Mouse (Mus musculus): ENCODE data around the gene Arsg. TPM values are rescaled to one million over a fixed set of nuclear protein-coding genes. Genes with fewer than 3 reads are reported as not detected.

The Arsg gene
- polyA plus RNA-seq, 1 experiment from 2014 or later: 3.6 TPM

- no peaks in the 10 kb centered on the region for H3K36me3 ChIP-seq (ENCODE audit: control insufficient read depth, insufficient read depth)
- H3K27me3 ChIP-seq (ENCODE audit: control insufficient read depth, insufficient read depth, low read length): no peaks in the 10 kb centered on the region
- H3K27ac ChIP-seq (ENCODE audit: low read length): no peak overlapping the region
- no peak overlapping the region for H3K4me2 ChIP-seq (ENCODE audit: low read depth, low read length)
- WGBS: 65% methylated on average over 7 of the region's 7 CpGs
- ATAC-seq (replicated peaks; ENCODE audit: extremely low read depth, insufficient read depth, low FRiP score): no peak
- H3K9me3 ChIP-seq (replicated peaks; ENCODE audit: control insufficient read depth, low read length): no peaks in the 10 kb centered on the region
- H3K9ac ChIP-seq (ENCODE audit: low read length): no peak overlapping the region
- H3K4me1 ChIP-seq (ENCODE audit: control insufficient read depth, insufficient read depth, low read length): peaks cover 18% of the 10 kb centered on the region
- H3K4me3 ChIP-seq (ENCODE audit: low read length): no peak overlapping the region
Measured at GRCm38 (mm10) chr11:109544432-109544831, 71.3 kb downstream of the Arsg start.

GRCm38 (mm10) chr11:109545265-109545664 is 72.1 kb downstream of the Arsg start:
- no peak for ATAC-seq (replicated peaks; ENCODE audit: extremely low read depth, insufficient read depth, low FRiP score)
- no peaks in the 10 kb centered on the region for H3K27me3 ChIP-seq (ENCODE audit: control insufficient read depth, insufficient read depth, low read length)
- peaks cover 18% of the 10 kb centered on the region for H3K4me1 ChIP-seq (ENCODE audit: control insufficient read depth, insufficient read depth, low read length)
- no peaks in the 10 kb centered on the region for H3K36me3 ChIP-seq (ENCODE audit: control insufficient read depth, insufficient read depth)
- H3K4me2 ChIP-seq (ENCODE audit: low read depth, low read length): peak overlapping the region; percentile 33; the same call in 1 of the 2 replicates
- WGBS: 28% methylated on average over 7 of the region's 7 CpGs
- H3K9ac ChIP-seq (ENCODE audit: low read length): no peak overlapping the region
- no peak overlapping the region for H3K27ac ChIP-seq (ENCODE audit: low read length)
- no peak overlapping the region for H3K4me3 ChIP-seq (ENCODE audit: low read length)
- no peaks in the 10 kb centered on the region for H3K9me3 ChIP-seq (replicated peaks; ENCODE audit: control insufficient read depth, low read length)

DNA sequence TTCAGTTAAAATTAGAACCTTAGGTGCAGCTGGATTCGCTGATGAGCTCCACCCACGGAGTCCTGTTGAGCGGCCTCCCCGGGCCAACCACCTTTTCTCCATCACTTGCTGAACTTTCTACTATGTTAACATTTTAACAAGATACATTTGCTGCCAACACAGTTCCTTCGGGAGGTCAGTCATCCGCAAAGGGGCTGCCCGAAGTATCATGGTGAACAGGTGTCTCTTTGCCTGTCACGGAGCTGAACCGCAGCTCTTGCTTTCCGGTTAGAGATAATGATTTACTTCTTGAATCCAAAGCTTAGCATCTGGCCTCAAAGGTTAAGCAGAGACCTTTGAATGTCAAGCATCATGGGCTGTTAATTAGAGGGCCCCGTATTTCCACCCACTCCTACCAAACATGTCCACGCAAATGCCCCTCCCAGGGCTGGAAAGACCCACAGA is 72.5 kb downstream of the Arsg start:
- ATAC-seq (replicated peaks; ENCODE audit: extremely low read depth, insufficient read depth, low FRiP score): no peak
- no peaks in the 10 kb centered on the region for H3K27me3 ChIP-seq (ENCODE audit: control insufficient read depth, insufficient read depth, low read length)
- no peak overlapping the region for H3K4me3 ChIP-seq (ENCODE audit: low read length)
- WGBS: 43% methylated on average over 12 of the region's 12 CpGs
- H3K36me3 ChIP-seq (ENCODE audit: control insufficient read depth, insufficient read depth): no peaks in the 10 kb centered on the region
- peak overlapping the region; percentile 33; the same call in 1 of the 2 replicates for H3K4me2 ChIP-seq (ENCODE audit: low read depth, low read length)
- no peak overlapping the region for H3K9ac ChIP-seq (ENCODE audit: low read length)
- no peaks in the 10 kb centered on the region for H3K9me3 ChIP-seq (replicated peaks; ENCODE audit: control insufficient read depth, low read length)
- no peak overlapping the region for H3K27ac ChIP-seq (ENCODE audit: low read length)
- H3K4me1 ChIP-seq (ENCODE audit: control insufficient read depth, insufficient read depth, low read length): peaks cover 18% of the 10 kb centered on the region

DNA sequence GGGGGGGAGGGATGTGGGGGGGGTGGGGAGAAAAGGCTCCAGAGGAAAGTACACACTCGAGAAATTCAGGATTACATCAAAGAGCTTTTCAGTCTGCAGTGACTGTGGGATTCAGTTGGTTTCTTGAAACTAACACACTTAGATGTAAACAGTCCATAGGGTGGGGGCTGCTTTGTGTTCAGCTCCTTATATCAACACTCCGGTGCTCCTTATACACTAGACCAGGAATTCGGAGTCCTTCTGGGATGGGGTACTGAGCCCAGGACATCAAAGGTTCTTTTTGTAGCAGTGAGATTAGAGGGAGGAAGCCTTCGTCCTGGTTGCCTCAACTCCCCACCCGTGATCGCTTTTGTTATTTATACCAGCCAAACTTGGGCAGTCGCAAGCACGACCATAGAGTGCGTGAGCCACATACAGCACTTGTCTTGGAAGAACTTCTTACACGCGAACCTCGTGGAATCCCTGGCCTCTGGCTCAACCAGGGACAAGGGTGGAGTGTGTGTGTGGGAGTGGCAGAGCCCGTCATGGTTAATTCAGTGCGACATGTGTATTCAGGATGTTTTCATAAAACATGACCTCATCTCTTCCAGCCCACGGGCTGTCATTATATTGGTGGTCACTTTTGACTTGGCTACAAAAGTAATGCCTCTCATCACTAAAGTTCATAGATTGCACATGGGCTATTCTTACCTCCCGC is 73.3 kb downstream of the Arsg start:
- no peak overlapping the region for H3K4me3 ChIP-seq (ENCODE audit: low read length)
- ATAC-seq (replicated peaks; ENCODE audit: extremely low read depth, insufficient read depth, low FRiP score): no peak
- H3K4me2 ChIP-seq (ENCODE audit: low read depth, low read length): no peak overlapping the region
- H3K4me1 ChIP-seq (ENCODE audit: control insufficient read depth, insufficient read depth, low read length): peaks cover 18% of the 10 kb centered on the region
- no peak overlapping the region for H3K27ac ChIP-seq (ENCODE audit: low read length)
- H3K27me3 ChIP-seq (ENCODE audit: control insufficient read depth, insufficient read depth, low read length): no peaks in the 10 kb centered on the region
- H3K36me3 ChIP-seq (ENCODE audit: control insufficient read depth, insufficient read depth): no peaks in the 10 kb centered on the region
- 52% methylated on average over 16 of the region's 16 CpGs for WGBS
- H3K9me3 ChIP-seq (replicated peaks; ENCODE audit: control insufficient read depth, low read length): no peaks in the 10 kb centered on the region
- H3K9ac ChIP-seq (ENCODE audit: low read length): no peak overlapping the region

DNA sequence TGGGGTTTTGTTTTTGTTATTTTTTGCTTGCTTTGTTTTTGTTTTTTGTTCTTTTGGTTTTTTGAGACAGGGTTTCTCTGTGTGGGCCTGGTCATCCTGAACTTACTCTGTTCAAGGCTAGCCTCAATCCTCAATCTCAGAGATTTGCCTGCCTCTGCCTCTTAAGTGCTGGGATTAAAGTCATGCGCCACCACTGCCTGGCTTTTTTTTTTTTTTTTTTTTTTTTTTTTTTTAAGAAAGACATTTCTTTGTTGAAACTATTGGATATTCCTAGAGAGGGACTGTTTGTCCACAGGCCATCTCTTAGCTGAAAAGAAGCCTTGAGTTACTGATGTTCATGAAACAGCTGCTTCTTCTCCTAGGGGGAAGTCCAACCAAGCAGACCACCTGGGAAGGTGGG is 74.5 kb downstream of the Arsg start:
- ATAC-seq (replicated peaks; ENCODE audit: extremely low read depth, insufficient read depth, low FRiP score): no peak
- H3K36me3 ChIP-seq (ENCODE audit: control insufficient read depth, insufficient read depth): no peaks in the 10 kb centered on the region
- no peaks in the 10 kb centered on the region for H3K9me3 ChIP-seq (replicated peaks; ENCODE audit: control insufficient read depth, low read length)
- H3K4me1 ChIP-seq (ENCODE audit: control insufficient read depth, insufficient read depth, low read length): peaks cover 18% of the 10 kb centered on the region
- WGBS: 94% methylated on average over 1 of the region's 1 CpGs
- no peak overlapping the region for H3K27ac ChIP-seq (ENCODE audit: low read length)
- no peak overlapping the region for H3K9ac ChIP-seq (ENCODE audit: low read length)
- no peak overlapping the region for H3K4me2 ChIP-seq (ENCODE audit: low read depth, low read length)
- H3K4me3 ChIP-seq (ENCODE audit: low read length): no peak overlapping the region
- no peaks in the 10 kb centered on the region for H3K27me3 ChIP-seq (ENCODE audit: control insufficient read depth, insufficient read depth, low read length)

DNA sequence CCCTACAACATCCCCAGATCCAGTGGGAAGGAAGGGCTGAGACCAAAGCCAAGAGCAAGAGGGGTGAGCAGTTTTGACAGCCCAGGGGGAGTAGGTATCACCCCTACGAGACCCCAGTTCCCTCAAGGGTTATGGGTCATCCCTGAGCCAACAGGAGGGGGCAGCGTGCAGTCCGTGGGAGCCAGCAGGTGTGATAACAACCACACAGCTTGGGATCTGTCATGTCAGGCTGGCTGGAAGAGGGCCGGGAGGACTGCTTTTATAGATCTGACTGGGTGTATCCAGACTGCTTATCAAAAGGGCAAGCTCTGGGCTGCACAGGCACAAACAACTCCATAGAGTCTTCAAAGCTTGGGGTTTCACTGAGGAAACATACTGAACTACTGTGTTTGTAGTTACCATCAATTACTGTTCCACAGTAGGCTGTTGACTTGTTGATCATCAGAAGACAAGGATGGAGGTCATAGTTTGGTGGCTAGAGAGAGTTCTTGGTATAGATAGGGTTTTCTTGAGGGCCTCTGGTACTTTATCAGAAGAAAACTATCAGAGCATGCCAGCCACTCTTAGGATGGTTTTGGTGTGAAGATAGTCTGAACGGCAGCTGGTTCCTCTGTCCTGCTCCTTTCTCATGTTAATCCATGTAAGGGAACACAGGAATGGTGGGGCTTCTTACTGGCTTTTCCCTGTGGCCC is 76.6 kb downstream of the Arsg start:
- Histone ChIP-seq H3K27ac (ENCODE audit: low read length) (no peak overlapping the region), H3K9ac (ENCODE audit: low read length) (no peak overlapping the region)

DNA sequence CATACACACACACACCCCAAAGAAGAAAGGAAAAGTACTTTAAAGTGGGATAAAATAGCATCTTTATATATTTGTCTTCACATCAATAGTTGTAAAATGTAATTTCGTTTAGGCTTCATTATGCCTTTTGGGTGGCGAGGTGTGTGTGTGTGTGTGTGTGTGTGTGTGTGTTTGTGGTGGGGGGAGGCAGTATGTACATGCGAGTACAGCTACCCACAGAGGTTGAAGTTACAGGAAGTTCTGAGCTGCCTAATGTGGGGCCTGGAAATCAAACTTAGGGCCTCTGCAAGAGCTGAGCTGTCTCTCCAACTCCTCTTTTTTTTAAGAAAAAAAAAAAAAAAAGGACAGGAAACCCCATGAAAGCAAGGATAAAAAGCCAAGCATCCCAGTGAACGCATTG is 80.7 kb downstream of the Arsg start:
- Histone ChIP-seq H3K27me3 (ENCODE audit: control insufficient read depth, insufficient read depth, low read length) (no peaks in the 10 kb centered on the region), H3K9ac (ENCODE audit: low read length) (no peak overlapping the region), H3K4me3 (ENCODE audit: low read length) (no peak overlapping the region), H3K27ac (ENCODE audit: low read length) (no peak overlapping the region), H3K36me3 (ENCODE audit: control insufficient read depth, insufficient read depth) (no peaks in the 10 kb centered on the region), H3K4me2 (ENCODE audit: low read depth, low read length) (no peak overlapping the region), H3K9me3 (replicated peaks; ENCODE audit: control insufficient read depth, low read length) (no peaks in the 10 kb centered on the region), H3K4me1 (ENCODE audit: control insufficient read depth, insufficient read depth, low read length) (peaks cover 6% of the 10 kb centered on the region; the same call in 1 of the 2 replicates)
- WGBS: 72% methylated on average over 4 of the region's 4 CpGs
- ATAC-seq (replicated peaks; ENCODE audit: extremely low read depth, insufficient read depth, low FRiP score): no peak

More for the DNA sequence above, 76.6 kb downstream of the Arsg start:
- no peak for ATAC-seq (replicated peaks; ENCODE audit: extremely low read depth, insufficient read depth, low FRiP score)
- H3K4me1 ChIP-seq (ENCODE audit: control insufficient read depth, insufficient read depth, low read length): peaks cover 17% of the 10 kb centered on the region
- no peaks in the 10 kb centered on the region for H3K27me3 ChIP-seq (ENCODE audit: control insufficient read depth, insufficient read depth, low read length)
- no peak overlapping the region for H3K4me3 ChIP-seq (ENCODE audit: low read length)
- H3K36me3 ChIP-seq (ENCODE audit: control insufficient read depth, insufficient read depth): no peaks in the 10 kb centered on the region
- no peaks in the 10 kb centered on the region for H3K9me3 ChIP-seq (replicated peaks; ENCODE audit: control insufficient read depth, low read length)
- whole genome bisulfite sequencing: 46% methylated on average over 5 of the region's 5 CpGs
- no peak overlapping the region for H3K4me2 ChIP-seq (ENCODE audit: low read depth, low read length)

DNA sequence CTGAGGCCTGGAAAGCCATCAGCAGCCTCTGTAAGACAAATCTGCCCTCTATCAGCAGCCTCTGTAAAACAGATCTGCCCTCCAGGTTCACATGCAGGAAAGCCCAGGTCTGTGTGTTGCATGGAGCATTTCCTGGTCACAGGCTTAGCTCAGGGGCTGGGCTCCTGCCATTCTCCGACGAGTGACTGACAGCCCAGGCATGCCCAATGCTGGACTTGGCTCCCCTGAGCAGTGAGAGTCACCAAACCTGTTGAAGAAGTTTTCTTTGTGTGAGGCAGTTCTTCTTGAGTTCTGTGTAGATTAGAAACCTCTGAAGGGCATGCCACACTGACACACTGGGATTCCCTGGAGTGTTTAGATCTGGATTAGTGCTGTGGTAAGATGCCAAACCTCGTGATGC is 81.3 kb downstream of the Arsg start:
- H3K27ac ChIP-seq (ENCODE audit: low read length): no peak overlapping the region; the same call in 1 of the 2 replicates
- no peak overlapping the region for H3K4me2 ChIP-seq (ENCODE audit: low read depth, low read length)
- ATAC-seq (replicated peaks; ENCODE audit: extremely low read depth, insufficient read depth, low FRiP score): no peak
- no peaks in the 10 kb centered on the region for H3K27me3 ChIP-seq (ENCODE audit: control insufficient read depth, insufficient read depth, low read length)
- no peak overlapping the region for H3K4me3 ChIP-seq (ENCODE audit: low read length)
- no peaks in the 10 kb centered on the region for H3K9me3 ChIP-seq (replicated peaks; ENCODE audit: control insufficient read depth, low read length)
- WGBS: 28% methylated on average over 3 of the region's 3 CpGs
- no peak overlapping the region for H3K9ac ChIP-seq (ENCODE audit: low read length)
- no peaks in the 10 kb centered on the region for H3K36me3 ChIP-seq (ENCODE audit: control insufficient read depth, insufficient read depth)
- H3K4me1 ChIP-seq (ENCODE audit: control insufficient read depth, insufficient read depth, low read length): peaks cover 6% of the 10 kb centered on the region; the same call in 1 of the 2 replicates

- no peaks in the 10 kb centered on the region for H3K36me3 ChIP-seq (ENCODE audit: control insufficient read depth, insufficient read depth)
- H3K9ac ChIP-seq (ENCODE audit: low read length): no peak overlapping the region
- peaks cover 15% of the 10 kb centered on the region for H3K4me1 ChIP-seq (ENCODE audit: control insufficient read depth, insufficient read depth, low read length)
- H3K27ac ChIP-seq (ENCODE audit: low read length): no peak overlapping the region
- peak; percentile 58; the same call in 1 of the 2 replicates for ATAC-seq (replicated peaks; ENCODE audit: extremely low read depth, insufficient read depth, low FRiP score)
- H3K27me3 ChIP-seq (ENCODE audit: control insufficient read depth, insufficient read depth, low read length): no peaks in the 10 kb centered on the region
- 35% methylated on average over 6 of the region's 6 CpGs for WGBS
- H3K4me2 ChIP-seq (ENCODE audit: low read depth, low read length): no peak overlapping the region
- H3K9me3 ChIP-seq (replicated peaks; ENCODE audit: control insufficient read depth, low read length): no peaks in the 10 kb centered on the region
- H3K4me3 ChIP-seq (ENCODE audit: low read length): no peak overlapping the region
Measured at GRCm38 (mm10) chr11:109556130-109556529, 83.0 kb downstream of the Arsg start.

All from heart, embryonic 16.5 days (tissue).